Mouse (Mus musculus): ENCODE measurements around the gene Lifr. TPM values are rescaled to one million over a fixed set of nuclear protein-coding genes. Genes with fewer than 3 reads are reported as not detected.

Lifr gene
- polyA plus RNA-seq, 1 experiment from 2014 or later, result 5.6 TPM

DNA sequence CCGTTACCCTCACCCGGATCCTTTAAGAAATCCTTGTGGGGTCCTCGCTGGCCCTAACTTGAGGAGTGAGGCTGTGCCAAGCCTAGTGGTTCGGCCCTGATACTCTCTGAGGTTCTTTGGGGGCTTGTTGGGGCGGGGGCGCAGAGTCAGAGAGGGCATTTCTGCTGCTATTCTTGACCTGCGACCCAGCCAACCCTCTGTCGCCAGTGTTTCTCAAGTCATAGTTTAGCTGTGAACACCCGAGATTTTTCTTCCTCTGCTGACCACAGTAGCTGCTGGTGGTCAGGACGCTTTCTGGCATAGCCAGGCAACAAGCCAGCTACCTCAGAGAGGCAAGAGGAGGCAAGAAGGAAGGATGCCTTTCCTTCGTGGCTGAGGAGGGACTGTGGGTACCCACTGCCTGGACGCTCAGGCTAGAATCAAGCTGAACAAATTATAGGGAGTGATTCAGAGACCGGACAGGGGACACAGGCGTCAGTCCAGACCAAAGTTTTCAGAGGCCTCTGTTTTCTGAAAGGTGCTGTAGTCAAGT is 25.4 kb upstream of the Lifr start:
- Histone ChIP-seq H3K4me1 (peaks cover 24% of the 10 kb centered on the region), H3K27me3 (ENCODE audit: poor library complexity, severe bottlenecking) (no peaks in the 10 kb centered on the region; the same call in 1 of the 2 replicates), H3K4me3 (no peak overlapping the region), H3K9me3 (no peaks in the 10 kb centered on the region), H3K27ac (no peak overlapping the region), H3K36me3 (replicated peaks) (no peaks in the 10 kb centered on the region)
- WGBS, result 88% methylated on average over 14 of the region's 14 CpGs
- no peak for DNase-seq (ENCODE audit: extremely low spot score, low spot score)

DNA sequence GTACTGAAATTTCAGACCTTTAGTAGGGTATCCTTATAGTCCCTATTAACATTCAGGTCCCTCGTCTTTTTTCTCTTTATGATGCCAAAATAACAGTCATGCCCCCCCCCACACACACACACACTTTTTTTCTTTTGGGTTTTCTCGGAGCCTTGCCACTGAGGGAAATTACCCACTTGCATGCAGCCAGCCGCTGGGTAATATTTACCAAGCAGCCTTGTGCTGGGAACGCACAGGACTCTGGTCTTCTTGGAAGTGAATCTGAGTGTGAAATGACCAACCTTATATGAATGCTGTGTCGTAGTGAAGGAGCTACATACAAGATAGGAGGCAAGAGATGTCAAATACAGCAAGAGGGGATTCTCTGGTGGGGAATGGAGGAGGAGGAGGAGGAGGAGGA is 24.8 kb upstream of the Lifr start:
- Histone ChIP-seq H3K4me3 (no peak overlapping the region), H3K4me1 (peaks cover 24% of the 10 kb centered on the region), H3K27me3 (ENCODE audit: poor library complexity, severe bottlenecking) (no peaks in the 10 kb centered on the region; the same call in 1 of the 2 replicates), H3K9me3 (no peaks in the 10 kb centered on the region), H3K36me3 (replicated peaks) (no peaks in the 10 kb centered on the region), H3K27ac (no peak overlapping the region)
- DNase-seq (ENCODE audit: extremely low spot score, low spot score), result no peak
- 95% methylated on average over 5 of the region's 5 CpGs for WGBS

DNA sequence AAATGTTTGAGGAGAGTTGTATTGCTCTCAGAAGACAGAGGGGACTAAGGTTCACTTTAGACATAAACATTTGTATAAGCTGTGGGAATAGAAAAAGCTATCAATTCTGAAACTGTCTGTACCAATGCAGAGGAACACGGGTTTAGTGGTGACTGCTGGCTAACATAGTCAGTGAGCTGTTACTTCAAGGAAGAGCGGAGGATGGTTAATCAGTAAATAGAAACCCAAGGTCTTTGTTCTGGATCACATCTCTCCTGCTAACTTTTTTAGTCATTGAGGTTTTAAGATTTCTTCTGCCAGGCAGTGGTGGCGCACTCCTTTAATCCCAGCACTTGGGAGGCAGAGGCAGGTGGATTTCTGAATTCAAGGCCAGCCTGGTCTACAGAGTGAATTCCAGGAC is 23.7 kb upstream of the Lifr start:
- Histone ChIP-seq H3K4me3 (no peak overlapping the region), H3K4me1 (peaks cover 23% of the 10 kb centered on the region), H3K27me3 (ENCODE audit: poor library complexity, severe bottlenecking) (no peaks in the 10 kb centered on the region; the same call in 1 of the 2 replicates), H3K9me3 (no peaks in the 10 kb centered on the region), H3K27ac (no peak overlapping the region), H3K36me3 (replicated peaks) (no peaks in the 10 kb centered on the region)
- 92% methylated on average over 3 of the region's 3 CpGs for WGBS
- no peak for DNase-seq (ENCODE audit: extremely low spot score, low spot score)

DNA sequence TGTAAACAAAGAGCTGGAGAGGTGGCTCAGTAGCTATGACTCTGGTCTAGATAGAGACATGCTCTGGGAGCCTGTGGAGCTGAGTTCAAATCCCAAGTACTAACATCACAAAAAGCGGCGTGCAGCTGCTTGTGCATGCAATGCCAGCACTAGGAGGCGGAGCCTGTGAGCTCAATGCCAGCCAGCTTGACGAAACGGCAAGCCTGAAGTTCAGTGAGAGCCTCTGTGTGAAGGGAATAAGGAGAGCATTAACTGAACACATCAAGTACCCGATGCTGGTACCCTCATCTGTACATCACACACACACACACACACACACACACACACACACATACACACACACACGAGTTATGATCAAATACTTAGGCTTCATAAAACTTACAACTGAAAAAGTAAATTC is 21.0 kb upstream of the Lifr start:
- Histone ChIP-seq H3K27ac (no peak overlapping the region), H3K27me3 (ENCODE audit: poor library complexity, severe bottlenecking) (no peaks in the 10 kb centered on the region; the same call in 1 of the 2 replicates), H3K9me3 (no peaks in the 10 kb centered on the region), H3K4me1 (peaks cover 7% of the 10 kb centered on the region; the same call in 1 of the 2 replicates), H3K36me3 (replicated peaks) (no peaks in the 10 kb centered on the region), H3K4me3 (no peak overlapping the region)
- WGBS, result 68% methylated on average over 7 of the region's 7 CpGs
- DNase-seq (ENCODE audit: extremely low spot score, low spot score), result no peak

GRCm38 (mm10) chr15:7070199-7070794 is 20.1 kb upstream of the Lifr start:
- peaks cover 7% of the 10 kb centered on the region; the same call in 1 of the 2 replicates for H3K4me1 ChIP-seq
- DNase-seq (ENCODE audit: extremely low spot score, low spot score), result no peak
- H3K27me3 ChIP-seq (ENCODE audit: poor library complexity, severe bottlenecking), result no peaks in the 10 kb centered on the region; the same call in 1 of the 2 replicates
- 90% methylated on average over 6 of the region's 6 CpGs for WGBS
- H3K27ac ChIP-seq, result no peak overlapping the region
- no peaks in the 10 kb centered on the region for H3K9me3 ChIP-seq
- H3K36me3 ChIP-seq (replicated peaks), result no peaks in the 10 kb centered on the region
- H3K4me3 ChIP-seq, result no peak overlapping the region

GRCm38 (mm10) chr15:7073269-7073668 is 17.1 kb upstream of the Lifr start:
- Histone ChIP-seq H3K4me3 (no peak overlapping the region), H3K27me3 (ENCODE audit: poor library complexity, severe bottlenecking) (no peaks in the 10 kb centered on the region), H3K9me3 (no peaks in the 10 kb centered on the region), H3K27ac (no peak overlapping the region), H3K36me3 (replicated peaks) (no peaks in the 10 kb centered on the region), H3K4me1 (peaks cover 26% of the 10 kb centered on the region)
- no peak for DNase-seq (ENCODE audit: extremely low spot score, low spot score)
- 64% methylated on average over 3 of the region's 3 CpGs for WGBS

DNA sequence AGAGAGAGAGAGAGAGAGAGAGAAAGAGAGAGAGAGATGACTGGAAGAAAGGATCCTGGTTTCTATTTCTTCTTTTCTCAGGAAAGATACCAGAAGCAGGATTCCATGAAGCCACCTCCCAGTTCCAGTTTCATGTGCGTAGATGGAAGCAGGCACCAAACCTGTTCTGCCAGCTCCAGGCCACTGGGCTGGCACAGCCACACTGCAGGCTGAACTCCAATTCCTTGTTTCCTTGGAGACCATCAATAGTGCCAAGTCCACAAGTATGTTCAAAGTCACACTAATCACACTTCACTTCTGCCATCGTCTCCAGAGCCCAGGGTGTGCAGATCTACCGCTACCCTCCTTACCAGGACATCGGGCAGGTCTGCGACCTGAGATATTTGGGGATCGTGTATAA is 15.2 kb upstream of the Lifr start:
- Histone ChIP-seq H3K4me3 (no peak overlapping the region), H3K4me1 (peaks cover 31% of the 10 kb centered on the region), H3K36me3 (replicated peaks) (no peaks in the 10 kb centered on the region), H3K27ac (no peak overlapping the region), H3K27me3 (ENCODE audit: poor library complexity, severe bottlenecking) (no peaks in the 10 kb centered on the region), H3K9me3 (no peaks in the 10 kb centered on the region)
- 91% methylated on average over 6 of the region's 6 CpGs for WGBS
- no peak for DNase-seq (ENCODE audit: extremely low spot score, low spot score)

DNA sequence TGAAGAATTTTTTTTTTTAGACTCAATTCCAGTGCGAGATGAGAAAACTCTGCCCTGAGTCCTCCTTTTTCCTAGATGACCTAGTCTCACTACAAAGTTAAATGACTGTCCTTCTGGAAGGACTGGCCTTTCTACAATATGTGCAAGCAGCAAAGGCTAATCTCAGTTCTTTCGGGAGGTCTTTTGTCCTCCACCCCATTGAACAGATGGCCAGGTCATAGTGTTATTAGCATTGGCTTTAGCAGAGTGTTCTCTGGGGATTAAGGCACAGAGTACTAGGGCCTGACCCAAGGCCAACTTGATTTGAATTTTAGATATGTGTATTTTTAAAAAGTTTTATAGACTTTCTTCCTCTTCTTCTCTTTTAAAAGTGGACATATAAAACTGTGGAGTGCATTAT is 12.1 kb upstream of the Lifr start:
- WGBS, result 48% methylated on average over 2 of the region's 2 CpGs
- H3K4me1 ChIP-seq, result peaks cover 36% of the 10 kb centered on the region
- H3K4me3 ChIP-seq, result no peak overlapping the region
- H3K9me3 ChIP-seq, result no peaks in the 10 kb centered on the region
- no peak overlapping the region for H3K27ac ChIP-seq
- DNase-seq (ENCODE audit: extremely low spot score, low spot score), result no peak
- no peaks in the 10 kb centered on the region for H3K36me3 ChIP-seq (replicated peaks)
- peaks cover 15% of the 10 kb centered on the region for H3K27me3 ChIP-seq (ENCODE audit: poor library complexity, severe bottlenecking)

GRCm38 (mm10) chr15:7079631-7080337 is 10.6 kb upstream of the Lifr start:
- no peak overlapping the region for H3K4me3 ChIP-seq
- no peak overlapping the region for H3K27ac ChIP-seq
- peaks cover 18% of the 10 kb centered on the region for H3K27me3 ChIP-seq (ENCODE audit: poor library complexity, severe bottlenecking)
- no peak for DNase-seq (ENCODE audit: extremely low spot score, low spot score)
- H3K4me1 ChIP-seq, result peaks cover 36% of the 10 kb centered on the region
- no peaks in the 10 kb centered on the region for H3K9me3 ChIP-seq
- H3K36me3 ChIP-seq (replicated peaks), result no peaks in the 10 kb centered on the region
- WGBS, result 93% methylated on average over 4 of the region's 4 CpGs

DNA sequence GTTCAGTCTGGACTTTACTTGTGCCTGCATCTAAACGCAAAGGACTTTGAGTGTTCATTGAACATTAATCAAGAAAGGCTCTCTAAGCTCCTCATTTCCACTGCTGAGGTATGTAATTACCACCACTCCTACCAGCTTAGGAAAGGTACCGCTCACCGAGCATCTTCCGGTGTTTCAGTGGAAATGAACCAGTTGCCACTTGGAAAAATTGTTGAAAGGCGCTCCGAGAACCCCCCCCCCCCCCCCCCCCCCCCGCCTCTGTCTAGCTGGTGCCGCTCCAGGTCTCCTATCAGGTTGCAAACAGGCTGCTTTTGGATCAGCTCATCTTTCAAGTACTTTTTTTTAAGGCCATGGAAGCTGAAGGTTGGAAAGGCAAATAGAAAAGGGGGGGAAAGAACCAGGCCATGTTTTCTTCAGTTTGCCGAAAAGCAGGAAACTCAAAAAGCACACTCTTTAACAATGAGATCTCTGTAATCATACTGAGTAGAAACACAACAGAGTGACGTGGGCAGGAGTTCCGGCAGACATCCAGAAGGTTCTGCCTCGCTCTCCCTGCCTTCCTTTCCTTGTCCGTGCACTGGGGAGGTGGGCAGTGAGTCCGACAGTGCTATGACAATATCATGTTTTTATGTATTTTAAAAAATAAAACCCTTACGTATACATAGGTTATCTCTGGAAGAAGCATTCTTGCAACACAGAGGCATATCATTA is 9.3 kb upstream of the Lifr start:
- Histone ChIP-seq H3K27me3 (ENCODE audit: poor library complexity, severe bottlenecking) (peaks cover 31% of the 10 kb centered on the region), H3K36me3 (replicated peaks) (no peaks in the 10 kb centered on the region), H3K4me3 (no peak overlapping the region), H3K27ac (no peak overlapping the region), H3K9me3 (no peaks in the 10 kb centered on the region), H3K4me1 (peaks cover 41% of the 10 kb centered on the region)
- 73% methylated on average over 14 of the region's 15 CpGs for WGBS
- no peak for DNase-seq (ENCODE audit: extremely low spot score, low spot score)

DNA sequence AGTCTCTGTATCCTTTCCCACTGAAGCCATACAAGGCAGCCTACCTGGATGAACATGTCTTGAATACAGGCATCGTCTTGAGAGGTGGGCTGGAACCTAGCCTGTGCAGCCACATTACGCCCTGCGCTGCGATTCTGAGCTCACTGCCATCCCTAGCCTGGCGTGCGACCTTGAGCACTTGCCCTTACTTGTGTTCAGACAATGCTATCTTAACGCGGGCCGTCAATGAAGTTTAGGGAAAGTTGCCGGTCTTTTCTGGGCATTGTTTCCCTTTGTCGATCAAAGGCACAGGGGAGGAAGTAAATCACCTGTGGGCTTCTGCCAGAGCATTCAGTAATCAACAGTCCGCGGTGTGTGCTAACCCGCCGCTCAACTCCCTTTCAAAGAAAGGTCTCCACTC is 8.6 kb upstream of the Lifr start:
- no peak for DNase-seq (ENCODE audit: extremely low spot score, low spot score)
- H3K4me1 ChIP-seq, result peaks cover 36% of the 10 kb centered on the region
- no peak overlapping the region for H3K4me3 ChIP-seq
- H3K27ac ChIP-seq, result no peak overlapping the region
- H3K9me3 ChIP-seq, result no peaks in the 10 kb centered on the region
- 44% methylated on average over 15 of the region's 15 CpGs for WGBS
- no peaks in the 10 kb centered on the region for H3K36me3 ChIP-seq (replicated peaks)
- H3K27me3 ChIP-seq (ENCODE audit: poor library complexity, severe bottlenecking), result peaks cover 39% of the 10 kb centered on the region

DNA sequence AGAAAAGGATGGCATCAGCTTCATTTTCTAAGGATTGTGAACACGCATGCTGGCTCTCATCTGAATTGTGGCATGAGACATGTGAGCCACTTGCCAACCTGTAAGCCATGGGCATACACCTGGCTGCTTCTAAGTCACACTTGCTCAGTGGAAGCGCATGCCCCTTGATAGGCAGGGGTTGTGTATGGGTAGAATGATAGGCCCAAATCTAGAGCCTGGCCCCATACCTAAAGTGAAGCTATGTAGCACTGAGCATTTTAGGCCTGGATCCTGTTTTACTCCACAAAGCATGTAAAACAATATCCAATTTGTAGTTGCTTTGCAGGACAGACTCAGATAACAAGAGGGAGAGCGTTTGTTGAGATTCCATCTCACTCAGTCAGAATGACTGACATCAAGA is 7.5 kb upstream of the Lifr start:
- Histone ChIP-seq H3K4me1 (peaks cover 26% of the 10 kb centered on the region), H3K4me3 (no peak overlapping the region), H3K36me3 (replicated peaks) (no peaks in the 10 kb centered on the region), H3K9me3 (no peaks in the 10 kb centered on the region), H3K27ac (no peak overlapping the region), H3K27me3 (ENCODE audit: poor library complexity, severe bottlenecking) (peaks cover 50% of the 10 kb centered on the region)
- WGBS, result 93% methylated on average over 3 of the region's 3 CpGs
- DNase-seq (ENCODE audit: extremely low spot score, low spot score), result no peak
